Mouse (Mus musculus) MEL (cell line): ENCODE results near the gene Mroh2a. TPM values are rescaled to one million over a fixed set of nuclear protein-coding genes. Genes with fewer than 3 reads are reported as not detected.

Experiments
- DNase-seq: peaks from one replicate; pipeline ENCODE4 v3.0.0; 2011; ENCODE audit warnings: low read depth, low spot score
- H3K27ac ChIP-seq: 2 replicates; pipeline ENCODE4 v1.5.1; 2012; ENCODE audit warnings: low read depth, mild to moderate bottlenecking, control low read depth, low read length, moderate library complexity; ENCODE audit not compliant: control insufficient read depth
- H3K27me3 ChIP-seq, 2 experiments: fragments of 150-350 bp in 1 of 2; sonication (generic) in 1 of 2; 2 replicates each; pipeline ENCODE4 v1.6.1; 2012; ENCODE audit warnings: low read length in 2 of 2, mild to moderate bottlenecking in 2 of 2, improper control_type of control experiment in 1 of 2, moderate library complexity in 1 of 2; ENCODE audit not compliant: insufficient read depth in 2 of 2, control insufficient read depth in 1 of 2
- H3K36me3 ChIP-seq, 2 experiments: 2 replicates each; pipeline ENCODE4 v1.6.1; 2012 to 2014; ENCODE audit warnings: low read length in 2 of 2, improper control_type of control experiment in 1 of 2, inconsistent platforms in 1 of 2, mild to moderate bottlenecking in 1 of 2; ENCODE audit not compliant: insufficient read depth in 2 of 2, control insufficient read depth in 1 of 2
- H3K4me1 ChIP-seq, 2 experiments: fragments of 150-350 bp in 1 of 2; sonication (generic) in 1 of 2; 2 replicates each; pipeline ENCODE4 v1.6.1; 2012; ENCODE audit warnings: low read length in 2 of 2, improper control_type of control experiment in 1 of 2, mild to moderate bottlenecking in 1 of 2; ENCODE audit not compliant: insufficient read depth in 2 of 2, control insufficient read depth in 1 of 2
- H3K4me3 ChIP-seq, 2 experiments: fragments of 150-350 bp in 1 of 2; sonication (generic) in 1 of 2; 2 replicates each; pipeline ENCODE4 v1.5.1; 2012; ENCODE audit warnings: low read depth in 2 of 2, low read length in 2 of 2, mild to moderate bottlenecking in 2 of 2, moderate library complexity in 2 of 2, control low read depth in 1 of 2, improper control_type of control experiment in 1 of 2; ENCODE audit not compliant: control insufficient read depth in 1 of 2, insufficient read depth in 1 of 2
- H3K79me2 ChIP-seq: 2 replicates; pipeline ENCODE4 v1.6.1; 2012; ENCODE audit warnings: mild to moderate bottlenecking, low read length, moderate library complexity; ENCODE audit not compliant: control insufficient read depth, poor library complexity, insufficient read depth
- H3K9ac ChIP-seq: 2 replicates; pipeline ENCODE4 v1.6.1; 2012; ENCODE audit warnings: low read depth, mild to moderate bottlenecking, control low read depth, low read length, moderate library complexity; ENCODE audit not compliant: control insufficient read depth, poor library complexity, severe bottlenecking
- H3K9me3 ChIP-seq: fragments of 150-350 bp; sonication (generic); replicated peaks from 2 replicates; pipeline ENCODE4 v1.6.1; 2012; ENCODE audit warnings: mild to moderate bottlenecking, low read length, improper control_type of control experiment, moderate library complexity; ENCODE audit not compliant: insufficient read depth
- CHD1 ChIP-seq: IDR thresholded peaks from 2 replicates; pipeline ENCODE4 v1.6.1; 2012; ENCODE audit warnings: low read depth, mild to moderate bottlenecking, inconsistent platforms, low read length, improper control_type of control experiment
- CTCF ChIP-seq, 3 experiments: IDR thresholded peaks in 2 of 3; conservative IDR thresholded peaks in 1 of 3; 2 replicates each; pipeline ENCODE4 v1.5.1; 2011 to 2012; ENCODE audit warnings: low read length in 3 of 3, low read depth in 2 of 3, mild to moderate bottlenecking in 2 of 3, improper control_type of control experiment in 1 of 3, inconsistent platforms in 1 of 3, mixed read lengths in 1 of 3, moderate library complexity in 1 of 3; ENCODE audit not compliant: control insufficient read depth in 1 of 3, insufficient read depth in 1 of 3, poor library complexity in 1 of 3, severe bottlenecking in 1 of 3
- E2F4 ChIP-seq: IDR thresholded peaks from 2 replicates; pipeline ENCODE4 v1.6.1; 2011; ENCODE audit warnings: low read depth, low read length, improper control_type of control experiment, borderline replicate concordance
- ELF1 ChIP-seq: IDR thresholded peaks from 2 replicates; pipeline ENCODE4 v1.6.1; 2014; ENCODE audit warnings: low read depth, mild to moderate bottlenecking, inconsistent platforms, low read length, improper control_type of control experiment, moderate library complexity
- EP300 ChIP-seq, 2 experiments: IDR thresholded peaks; 2 replicates each; pipeline ENCODE4 v1.6.1; 2011; ENCODE audit warnings: improper control_type of control experiment in 2 of 2, low read length in 2 of 2, low read depth in 1 of 2, mild to moderate bottlenecking in 1 of 2
- ETS1 ChIP-seq: IDR thresholded peaks from 2 replicates; pipeline ENCODE4 v1.6.1; 2012; ENCODE audit warnings: low read depth, mild to moderate bottlenecking, inconsistent platforms, low read length, improper control_type of control experiment, moderate library complexity
- GATA1 ChIP-seq: IDR thresholded peaks from 2 replicates; pipeline ENCODE4 v1.6.1; 2011; ENCODE audit warnings: low read depth, low read length, improper control_type of control experiment
- JUND ChIP-seq: IDR thresholded peaks from 2 replicates; pipeline ENCODE4 v1.6.1; 2011; ENCODE audit warnings: low read depth, mild to moderate bottlenecking, improper control_type of control experiment, low read length
- KAT2A ChIP-seq: conservative IDR thresholded peaks from 2 replicates; pipeline ENCODE4 v1.6.1; 2012; ENCODE audit warnings: low read depth, low read length, improper control_type of control experiment, inconsistent platforms
- MAFK ChIP-seq: IDR thresholded peaks from 2 replicates; pipeline ENCODE4 v1.6.1; 2011; ENCODE audit warnings: low read depth, mild to moderate bottlenecking, low read length, improper control_type of control experiment, borderline replicate concordance
- MAX ChIP-seq: IDR thresholded peaks from 2 replicates; pipeline ENCODE4 v1.6.1; 2011; ENCODE audit warnings: low read length, improper control_type of control experiment
- MAZ ChIP-seq: IDR thresholded peaks from 2 replicates; pipeline ENCODE4 v1.6.1; 2012; ENCODE audit warnings: low read depth, mild to moderate bottlenecking, inconsistent platforms, low read length, improper control_type of control experiment
- MXI1 ChIP-seq: IDR thresholded peaks from 2 replicates; pipeline ENCODE4 v1.6.1; 2011; ENCODE audit warnings: mild to moderate bottlenecking, low read depth, low read length, improper control_type of control experiment
- MYB ChIP-seq: IDR thresholded peaks from 2 replicates; pipeline ENCODE4 v1.6.1; 2011; ENCODE audit warnings: mild to moderate bottlenecking, low read depth, low read length, improper control_type of control experiment
- MYC ChIP-seq: IDR thresholded peaks from 2 replicates; pipeline ENCODE4 v1.6.1; 2011; ENCODE audit warnings: low read depth, mild to moderate bottlenecking, low read length, improper control_type of control experiment, moderate library complexity
- NRF1 ChIP-seq: IDR thresholded peaks from 2 replicates; pipeline ENCODE4 v1.6.1; 2014; ENCODE audit warnings: low read depth, mild to moderate bottlenecking, inconsistent platforms, low read length, improper control_type of control experiment, moderate library complexity; ENCODE audit not compliant: poor library complexity, insufficient read depth, severe bottlenecking
- POLR2A ChIP-seq, 2 experiments: IDR thresholded peaks; 2 replicates each; pipeline ENCODE4 v1.6.1; 2011 to 2012; ENCODE audit warnings: low read length in 2 of 2, mild to moderate bottlenecking in 2 of 2, control low read depth in 1 of 2, improper control_type of control experiment in 1 of 2, low read depth in 1 of 2, moderate library complexity in 1 of 2; ENCODE audit not compliant: control insufficient read depth in 1 of 2, insufficient read depth in 1 of 2, poor library complexity in 1 of 2
- RAD21 ChIP-seq: IDR thresholded peaks from 2 replicates; pipeline ENCODE4 v1.6.1; 2011; ENCODE audit warnings: mild to moderate bottlenecking, low read depth, low read length, improper control_type of control experiment
- SIN3A ChIP-seq: IDR thresholded peaks from 2 replicates; pipeline ENCODE4 v1.6.1; 2012; ENCODE audit warnings: low read length, improper control_type of control experiment, inconsistent platforms
- SMC3 ChIP-seq: IDR thresholded peaks from 2 replicates; pipeline ENCODE4 v1.6.1; 2011; ENCODE audit warnings: low read depth, low read length, improper control_type of control experiment
- TAL1 ChIP-seq: IDR thresholded peaks from 2 replicates; pipeline ENCODE4 v1.6.1; 2012; ENCODE audit warnings: mild to moderate bottlenecking, inconsistent platforms, low read length, moderate library complexity, mixed read lengths
- TBP ChIP-seq: IDR thresholded peaks from 2 replicates; pipeline ENCODE4 v1.8.0; 2011; ENCODE audit warnings: low read depth, low read length, improper control_type of control experiment
- TCF12 ChIP-seq: IDR thresholded peaks from 2 replicates; pipeline ENCODE4 v1.6.1; 2014; ENCODE audit warnings: low read depth, mild to moderate bottlenecking, inconsistent platforms, low read length, improper control_type of control experiment, moderate library complexity
- UBTF ChIP-seq: IDR thresholded peaks from 2 replicates; pipeline ENCODE4 v1.6.1; 2012; ENCODE audit warnings: low read depth, mild to moderate bottlenecking, inconsistent platforms, low read length, improper control_type of control experiment, moderate library complexity, borderline replicate concordance; ENCODE audit not compliant: insufficient read depth
- USF2 ChIP-seq, 2 experiments: IDR thresholded peaks; 2 replicates each; pipeline ENCODE4 v1.6.1; 2011 to 2012; ENCODE audit warnings: improper control_type of control experiment in 2 of 2, low read length in 2 of 2, borderline replicate concordance in 1 of 2, inconsistent platforms in 1 of 2, low read depth in 1 of 2, mild to moderate bottlenecking in 1 of 2; ENCODE audit not compliant: insufficient read depth in 1 of 2
- ZC3H11A ChIP-seq: IDR thresholded peaks from 2 replicates; pipeline ENCODE4 v1.6.1; 2012; ENCODE audit warnings: low read depth, mild to moderate bottlenecking, inconsistent platforms, low read length, improper control_type of control experiment
- ZMIZ1 ChIP-seq: IDR thresholded peaks from 2 replicates; pipeline ENCODE4 v1.6.1; 2012; ENCODE audit warnings: low read depth, mild to moderate bottlenecking, inconsistent platforms, low read length, improper control_type of control experiment, moderate library complexity
- polyA plus RNA-seq, 2 experiments: library from polyadenylated mRNA; stranded (reverse) in 1 of 2; unstranded in 1 of 2; fragments of >175 nt in 1 of 2; fragments of >200 nt in 1 of 2; gene quantifications; 2 replicates each; pipeline versions ENCODE4 v1.2.1 to v1.2.4; 2012; ENCODE audit warnings: low replicate concordance in 2 of 2, low read depth in 1 of 2; ENCODE audit not compliant: insufficient read length in 2 of 2, insufficient read depth in 1 of 2, missing spikeins in 1 of 2
- total RNA-seq: library from RNA; depleted of rRNA; stranded (reverse); fragments of 300-350 nt; gene quantifications from 2 replicates; pipeline ENCODE4 v1.2.3, GENCODE M21; 2012

The Mroh2a gene
- total and polyA plus RNA-seq, 3 experiments, result 0.27 to 2.5 TPM; not detected in 1

DNA sequence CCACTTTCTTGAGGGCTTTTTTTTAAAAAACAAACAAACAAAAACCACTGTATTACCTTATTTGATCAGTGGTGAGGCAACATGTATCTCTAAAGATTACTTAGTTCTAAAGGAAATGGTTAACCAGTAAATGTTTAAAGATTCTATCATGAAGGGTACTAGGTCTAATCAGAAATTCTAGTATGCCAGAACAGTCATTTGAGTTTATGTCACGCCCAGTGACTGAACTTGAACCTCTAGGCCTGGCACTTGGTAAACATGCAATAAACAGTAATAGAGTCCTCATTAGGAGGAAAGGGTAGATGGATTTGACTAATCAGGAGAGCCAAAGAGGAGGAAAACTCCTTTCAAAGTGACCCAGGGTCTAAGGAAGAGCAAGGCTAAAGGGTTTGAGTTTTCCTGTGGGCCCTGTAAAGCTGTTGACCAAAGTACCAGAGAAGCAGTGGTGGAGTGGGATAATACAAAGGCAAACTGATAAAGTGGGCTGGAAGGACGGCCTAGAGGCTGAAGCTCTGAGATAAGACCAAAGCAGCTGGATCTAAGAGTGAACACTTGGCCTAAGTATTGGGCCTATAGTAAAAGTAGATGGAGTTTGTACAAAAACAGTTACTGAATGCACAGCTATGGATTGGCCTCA, 19.8 kb upstream of the Mroh2a start:
- no peak overlapping the region for H3K9ac ChIP-seq

GRCm38 (mm10) chr1:88211812-88212211, 15.0 kb upstream of the Mroh2a start, which contains the start of gene Ugt1a1:
Ugt1a1 (plus strand) TSS chr1:88211959.
- Histone ChIP-seq H3K4me3 (no peak within 1 kb of the TSS), H3K79me2 (no peaks in the 10 kb centered on the region), H3K9me3 (no peaks in the 10 kb centered on the region), H3K27me3 (no peaks in the 10 kb centered on the region)
- TF ChIP-seq E2F4 (no peak), ZMIZ1 (no peak), MAFK (no peak), UBTF (no peak), TBP (no peak), SIN3A (no peak), GATA1 (no peak), MXI1 (no peak), CHD1 (no peak), MAX (no peak), POLR2A (IDR thresholded peaks at IDR 0.05; ENCODE audit: control insufficient read depth in 1 of 2, insufficient read depth in 1 of 2, low read depth in 1 of 2, low read length in 2 of 2, poor library complexity in 1 of 2) (no peak), USF2 (IDR thresholded peaks at IDR 0.05; ENCODE audit: borderline replicate concordance in 1 of 2, insufficient read depth in 1 of 2, low read depth in 1 of 2, low read length in 2 of 2) (no peak), MYC (no peak), EP300 (IDR thresholded peaks at IDR 0.05; ENCODE audit: low read depth in 1 of 2, low read length in 2 of 2) (no peak), KAT2A (no peak)
- TF ChIP-seq, all 39 proteins: peak for 0
- no peak within 1 kb of the TSS for H3K27ac ChIP-seq
- H3K9ac ChIP-seq, result no peak within 1 kb of the TSS
- H3K4me1 ChIP-seq, result no peaks in the 10 kb centered on the region
- peaks cover 0 to 4% of the 10 kb centered on the region in 2 experiments; a peak in 2 of 4 replicates for H3K36me3 ChIP-seq
- DNase-seq, result peak; percentile 4

More for the DNA sequence above, 19.8 kb upstream of the Mroh2a start:
- Histone ChIP-seq H3K9me3 (no peaks in the 10 kb centered on the region), H3K4me3 (no peak overlapping the region), H3K27ac (peak overlapping the region; percentile 39)
- peak; percentile 53 for DNase-seq
- TF ChIP-seq TAL1 (peak; percentile 35; the same call in 1 of the 2 replicates), MYB (no peak), RAD21 (no peak), ETS1 (0 out of 2 replicates have a peak, but pooled peaks have one; percentile 22), SMC3 (no peak), JUND (no peak), GATA1 (peak; percentile 84), SIN3A (no peak), MYC (no peak), NRF1 (no peak), KAT2A (no peak), ELF1 (no peak), E2F4 (no peak), MAZ (no peak), ZC3H11A (no peak), MAFK (no peak), MAX (no peak), TBP (no peak), EP300 (IDR thresholded peaks at IDR 0.05; ENCODE audit: low read depth in 1 of 2, low read length in 2 of 2) (peak; percentile 70 to 74), CTCF (IDR thresholded peaks at IDR 0.05 in 2 of 3, conservative IDR thresholded peaks at IDR 0.05 in 1 of 3; ENCODE audit: control insufficient read depth in 1 of 3, insufficient read depth in 1 of 3, low read depth in 2 of 3, low read length in 3 of 3, poor library complexity in 1 of 3, severe bottlenecking in 1 of 3) (no peak), CHD1 (no peak), TCF12 (peak; percentile 74)
- TF ChIP-seq, all 39 proteins: peak for 5
- H3K36me3 ChIP-seq, result peaks cover 0 to 4% of the 10 kb centered on the region in 2 experiments; a peak in 2 of 4 replicates
- no peaks in the 10 kb centered on the region for H3K79me2 ChIP-seq
- no peaks in the 10 kb centered on the region for H3K27me3 ChIP-seq
- no peaks in the 10 kb centered on the region for H3K4me1 ChIP-seq
